Mouse (Mus musculus) midbrain, embryonic 16.5 days (tissue): ENCODE data around the gene Kcp. TPM values are rescaled to one million over a fixed set of nuclear protein-coding genes. Genes with fewer than 3 reads are reported as not detected.

ENCODE experiments used
- ATAC-seq: fragments of 200-750 bp; cut with Nextera tagmentation; 2 replicates; pipeline ENCODE4 v1.8.0; 2017; ENCODE audit warnings: moderate TSS enrichment
- H3K27ac ChIP-seq: fragments of 300-500 bp; sonication (generic); 2 replicates; pipeline ENCODE4 v1.5.1; 2014; ENCODE audit warnings: mild to moderate bottlenecking, low read length, mixed read lengths
- H3K27me3 ChIP-seq: fragments of 300-500 bp; sonication (generic); 2 replicates; pipeline ENCODE4 v1.6.1; 2014; ENCODE audit warnings: low read depth, low read length, mixed read lengths; ENCODE audit not compliant: control insufficient read depth, insufficient read depth
- H3K36me3 ChIP-seq: fragments of 300-500 bp; sonication (generic); 2 replicates; pipeline ENCODE4 v1.6.1; 2014; ENCODE audit warnings: mild to moderate bottlenecking, low read length, moderate library complexity, mixed read lengths; ENCODE audit not compliant: control insufficient read depth, insufficient read depth
- H3K4me1 ChIP-seq: fragments of 300-500 bp; sonication (generic); 2 replicates; pipeline ENCODE4 v1.6.1; 2014; ENCODE audit warnings: mild to moderate bottlenecking, low read length, mixed read lengths; ENCODE audit not compliant: control insufficient read depth, insufficient read depth
- H3K4me2 ChIP-seq: fragments of 300-500 bp; sonication (generic); 2 replicates; pipeline ENCODE4 v1.6.1; 2014; ENCODE audit warnings: mild to moderate bottlenecking, low read length, mixed read lengths
- H3K4me3 ChIP-seq: fragments of 300-500 bp; sonication (generic); 2 replicates; pipeline ENCODE4 v1.5.1; 2014; ENCODE audit warnings: low read depth, mild to moderate bottlenecking, low read length, moderate library complexity, mixed read lengths
- H3K9ac ChIP-seq: fragments of 300-500 bp; sonication (generic); 2 replicates; pipeline ENCODE4 v1.6.1; 2014; ENCODE audit warnings: low read depth, low read length, mixed read lengths
- H3K9me3 ChIP-seq: fragments of 300-500 bp; sonication (generic); replicated peaks from 2 replicates; pipeline ENCODE4 v1.6.1; 2014; ENCODE audit warnings: mild to moderate bottlenecking, low read length, mixed read lengths; ENCODE audit not compliant: control insufficient read depth, poor library complexity, severe bottlenecking
- WGBS: fragments of 180-500 bp; shearing (Covaris S2); extraction: QIAGEN DNeasy Blood & Tissue Kit; methylation state at CpG from one replicate; pipeline ENCODE4 v1.1.7; 2014; 5-methylcytosine and 5-hydroxymethylcytosine counted together
- polyA plus RNA-seq: library from polyadenylated mRNA; unstranded; fragments of >200 nt; fragmentation: Nextera tagmentation; extraction: Ambion mirVana; gene quantifications from 2 replicates; pipeline ENCODE4 v1.2.1, GENCODE M21; 2015

Kcp gene
- 14.1 and 16.7 TPM in 2 replicates for polyA plus RNA-seq

DNA sequence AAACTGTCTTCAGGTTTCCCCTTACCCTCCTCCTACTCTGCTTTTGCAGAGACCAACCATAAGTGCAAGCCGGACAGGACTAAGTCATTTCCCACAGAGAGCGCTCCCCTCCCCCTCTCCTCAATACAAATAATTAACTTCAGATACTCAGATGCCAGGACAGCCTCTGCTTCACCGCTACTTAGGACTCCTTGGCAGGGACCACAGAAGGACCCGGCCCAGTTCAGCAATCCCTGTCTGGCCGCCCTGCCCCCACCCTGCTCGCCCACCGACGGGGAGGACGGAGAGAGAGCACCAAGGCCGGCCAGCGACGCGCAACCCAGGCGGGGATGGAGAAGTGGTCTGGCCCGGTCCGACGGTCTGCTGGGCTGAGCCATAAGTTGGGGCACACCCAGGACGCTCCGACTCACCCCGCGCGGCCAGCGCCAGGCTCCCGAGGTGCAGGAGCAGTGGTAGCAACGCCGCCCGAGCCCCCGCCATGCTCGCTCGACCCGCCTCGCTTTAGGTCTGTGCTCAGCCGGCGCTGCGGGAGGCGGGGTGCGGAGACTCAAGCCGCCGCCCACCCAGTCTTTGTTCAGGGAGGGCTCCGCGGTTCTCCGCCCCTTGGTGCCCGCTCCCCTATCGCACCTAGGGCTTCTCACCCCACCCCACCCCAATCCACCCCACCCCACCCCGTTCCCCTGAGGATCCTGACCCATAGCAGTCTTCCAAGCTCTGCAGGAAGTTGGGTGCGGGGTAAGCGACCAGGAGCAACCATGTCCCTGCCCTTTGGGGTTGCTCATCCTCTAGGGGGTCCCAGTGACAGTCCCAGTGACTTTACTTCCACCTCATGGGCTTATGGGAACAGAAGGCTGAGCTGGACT is at the start of gene Kcp:
TSS of gene Kcp (minus strand) at position 506 of the 863 bp plus-strand sequence.
- peak; percentile 71 for ATAC-seq
- Histone ChIP-seq H3K4me1 (0 out of 2 replicates have a peak, but pooled peaks cover 4% of the 10 kb centered on the region), H3K4me3 (peak within 1 kb of the TSS; percentile 51), H3K36me3 (no peaks in the 10 kb centered on the region), H3K9ac (peak within 1 kb of the TSS; percentile 65), H3K9me3 (no peaks in the 10 kb centered on the region), H3K4me2 (peak within 1 kb of the TSS; percentile 68), H3K27ac (no peak within 1 kb of the TSS), H3K27me3 (peaks cover 15% of the 10 kb centered on the region)
- WGBS = 2% methylated on average over 43 of the region's 47 CpGs

DNA sequence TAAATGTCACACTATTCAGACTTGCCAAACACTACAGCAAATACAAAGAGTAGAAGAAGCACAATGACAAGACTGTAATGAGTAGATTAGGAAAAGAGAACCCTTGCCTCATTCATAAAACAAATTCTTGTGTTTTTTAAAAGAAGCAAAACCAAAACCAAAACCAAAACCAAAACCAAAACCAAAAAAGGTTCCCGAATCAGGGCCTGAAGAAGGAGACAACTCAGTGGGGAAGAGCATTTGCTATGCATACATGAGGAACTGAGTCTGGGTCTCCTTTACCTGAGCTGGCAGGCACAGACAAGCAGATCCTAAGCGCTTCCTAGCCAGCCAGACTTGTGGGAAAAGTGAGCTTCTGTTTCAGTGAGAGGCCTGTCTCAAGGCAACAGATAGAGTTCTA is 49.4 kb upstream of the Kcp start:
- H3K36me3 ChIP-seq = peaks cover 37% of the 10 kb centered on the region
- no peak for ATAC-seq

DNA sequence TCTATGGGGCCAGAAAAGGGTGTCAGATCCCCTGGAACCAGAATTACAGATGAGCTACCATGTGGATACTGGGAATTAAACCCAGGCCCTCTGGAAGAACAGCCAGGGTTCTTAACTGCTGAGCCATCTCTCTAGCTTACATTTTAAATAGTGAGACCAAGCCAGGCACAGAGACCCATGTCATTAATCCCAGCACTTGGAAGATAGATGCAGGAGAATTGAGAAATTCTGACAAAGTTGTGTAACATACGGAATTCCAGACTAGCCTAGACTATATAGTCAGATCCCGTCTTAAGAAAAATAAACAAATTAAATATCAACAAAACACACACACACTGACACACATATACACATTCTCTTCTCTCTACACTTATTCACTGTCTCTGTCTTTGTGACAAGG is 44.8 kb upstream of the Kcp start:
- Histone ChIP-seq H3K27me3 (no peaks in the 10 kb centered on the region), H3K4me3 (no peak overlapping the region), H3K9ac (no peak overlapping the region), H3K4me2 (no peak overlapping the region), H3K27ac (no peak overlapping the region), H3K9me3 (no peaks in the 10 kb centered on the region), H3K36me3 (peaks cover 38% of the 10 kb centered on the region), H3K4me1 (no peaks in the 10 kb centered on the region)
- no peak for ATAC-seq
- 95% methylated on average over 2 of the region's 2 CpGs for WGBS

More for the DNA sequence above, 49.4 kb upstream of the Kcp start:
- no peak overlapping the region for H3K4me3 ChIP-seq
- no peaks in the 10 kb centered on the region for H3K4me1 ChIP-seq
- WGBS = 96% methylated on average over 2 of the region's 2 CpGs
- H3K4me2 ChIP-seq = no peak overlapping the region
- no peaks in the 10 kb centered on the region for H3K9me3 ChIP-seq
- H3K27ac ChIP-seq = no peak overlapping the region
- H3K9ac ChIP-seq = no peak overlapping the region
- H3K27me3 ChIP-seq = no peaks in the 10 kb centered on the region

DNA sequence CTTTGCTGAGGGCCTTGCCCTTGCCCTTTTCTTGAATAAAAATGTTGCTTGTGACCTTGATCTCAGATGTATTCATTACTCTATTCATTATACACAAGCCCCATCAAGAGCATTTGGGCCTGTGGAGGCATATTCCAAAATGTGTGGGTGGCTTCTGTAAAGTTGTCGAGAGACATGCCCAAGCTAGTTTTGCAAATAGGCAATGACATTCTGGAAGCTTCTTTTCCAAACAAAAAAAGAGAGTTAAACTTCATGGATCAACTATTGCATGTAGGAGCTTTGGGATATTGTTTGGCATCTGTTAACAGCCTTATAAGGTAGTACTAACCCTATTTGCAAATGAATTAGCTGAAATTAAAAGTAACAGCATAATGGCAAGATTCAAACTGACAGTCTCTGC is 40.3 kb upstream of the Kcp start:
- no peak overlapping the region for H3K27ac ChIP-seq
- no peak overlapping the region for H3K9ac ChIP-seq
- WGBS = 94% methylated on average over 1 of the region's 1 CpGs
- no peaks in the 10 kb centered on the region for H3K27me3 ChIP-seq
- no peak for ATAC-seq
- peaks cover 32% of the 10 kb centered on the region for H3K36me3 ChIP-seq
- H3K4me2 ChIP-seq = no peak overlapping the region
- no peaks in the 10 kb centered on the region for H3K4me1 ChIP-seq
- H3K9me3 ChIP-seq = no peaks in the 10 kb centered on the region; the same call in none of the 2 replicates
- no peak overlapping the region for H3K4me3 ChIP-seq

DNA sequence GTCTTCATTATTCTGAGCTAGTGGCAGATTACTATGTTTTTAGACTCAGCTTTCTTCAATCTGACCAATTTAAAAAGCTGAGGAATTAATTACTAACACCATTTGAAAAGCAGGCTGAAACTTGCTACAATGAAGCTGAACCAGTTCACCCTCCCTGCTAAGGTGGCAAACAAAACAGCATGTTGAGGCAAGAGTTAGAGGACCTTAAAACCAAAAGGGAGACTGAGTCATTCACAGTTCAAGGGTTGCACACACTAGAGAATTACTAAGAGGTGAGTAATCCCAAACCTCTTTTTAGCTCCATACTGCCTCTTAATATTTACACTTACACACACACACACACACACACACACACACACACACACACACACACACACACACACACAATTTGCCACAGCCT is 39.8 kb upstream of the Kcp start:
- no peak overlapping the region for H3K4me3 ChIP-seq
- no peaks in the 10 kb centered on the region for H3K4me1 ChIP-seq
- H3K27ac ChIP-seq = no peak overlapping the region
- no peaks in the 10 kb centered on the region for H3K27me3 ChIP-seq
- H3K9me3 ChIP-seq = no peaks in the 10 kb centered on the region; the same call in none of the 2 replicates
- H3K36me3 ChIP-seq = peaks cover 33% of the 10 kb centered on the region
- ATAC-seq = no peak
- no peak overlapping the region for H3K9ac ChIP-seq
- no peak overlapping the region for H3K4me2 ChIP-seq

DNA sequence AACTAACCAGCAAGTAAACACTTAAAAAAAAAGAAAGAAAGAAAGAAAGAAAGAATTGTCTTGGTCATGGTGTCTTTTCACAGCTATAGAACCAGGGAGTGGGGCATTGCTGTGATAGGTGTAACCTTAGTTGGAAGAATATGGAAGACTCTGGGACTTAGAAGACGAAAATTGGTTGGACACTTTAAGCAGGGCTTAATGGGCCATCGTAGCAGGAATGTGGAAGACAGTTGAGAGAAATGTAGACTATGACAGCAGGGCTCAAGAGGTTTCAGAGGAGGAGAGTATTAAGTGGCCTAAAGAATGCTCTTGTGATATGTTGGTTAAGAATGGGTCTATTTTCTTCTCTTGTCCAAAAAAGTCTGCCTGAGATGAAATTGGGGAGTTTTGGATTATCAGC is 37.9 kb upstream of the Kcp start:
- Histone ChIP-seq H3K4me2 (no peak overlapping the region), H3K4me1 (no peaks in the 10 kb centered on the region), H3K27ac (no peak overlapping the region), H3K27me3 (no peaks in the 10 kb centered on the region), H3K4me3 (no peak overlapping the region), H3K36me3 (peaks cover 33% of the 10 kb centered on the region), H3K9me3 (no peaks in the 10 kb centered on the region; the same call in none of the 2 replicates), H3K9ac (no peak overlapping the region)
- 97% methylated on average over 2 of the region's 2 CpGs for WGBS
- no peak for ATAC-seq

DNA sequence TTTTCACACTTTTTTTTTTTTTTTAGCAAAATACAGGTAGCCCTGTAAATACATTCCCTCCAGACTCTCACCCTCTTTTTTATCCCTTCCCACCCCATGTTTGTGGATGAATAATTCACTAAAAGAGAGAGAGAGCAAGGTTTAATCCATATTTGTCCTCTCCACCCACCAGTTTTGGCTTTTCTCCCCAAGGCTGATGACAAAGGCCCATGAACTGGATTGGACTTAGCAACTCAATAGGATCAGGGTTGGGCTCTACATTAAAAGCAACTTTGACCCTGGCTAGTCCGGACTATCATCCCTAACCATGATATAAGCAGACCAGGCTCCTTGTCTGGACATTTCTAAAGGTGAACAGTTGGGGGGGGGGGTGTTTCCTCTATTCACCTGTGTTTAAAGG is 33.2 kb upstream of the Kcp start:
- Histone ChIP-seq H3K9ac (no peak overlapping the region), H3K36me3 (peaks cover 28% of the 10 kb centered on the region), H3K4me3 (no peak overlapping the region), H3K27me3 (no peaks in the 10 kb centered on the region), H3K4me2 (no peak overlapping the region), H3K27ac (no peak overlapping the region), H3K9me3 (no peaks in the 10 kb centered on the region; the same call in none of the 2 replicates), H3K4me1 (no peaks in the 10 kb centered on the region)
- 86% methylated on average over 1 of the region's 1 CpGs for WGBS
- ATAC-seq = no peak

DNA sequence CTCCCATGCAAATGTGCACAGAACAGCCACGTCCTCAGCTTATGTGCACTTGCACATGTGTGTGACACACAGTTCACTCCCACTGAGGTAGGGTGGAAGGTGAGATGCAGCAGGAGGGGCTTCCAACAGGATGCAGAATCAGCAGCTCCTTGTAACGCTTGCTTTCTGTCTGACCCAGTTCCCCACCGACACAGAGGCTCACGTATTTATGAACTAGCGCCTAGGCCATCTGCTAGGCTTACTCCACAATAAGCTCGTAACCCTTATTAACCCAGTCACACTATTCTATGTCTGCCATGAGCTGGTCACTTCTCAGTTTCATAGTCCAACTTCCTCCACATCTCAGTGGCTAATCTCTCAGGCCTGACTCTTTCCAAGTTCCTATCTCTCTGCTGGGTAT is 32.5 kb upstream of the Kcp start:
- no peaks in the 10 kb centered on the region for H3K4me1 ChIP-seq
- no peaks in the 10 kb centered on the region for H3K27me3 ChIP-seq
- H3K4me2 ChIP-seq = no peak overlapping the region
- H3K9ac ChIP-seq = no peak overlapping the region
- no peak overlapping the region for H3K4me3 ChIP-seq
- WGBS = 66% methylated on average over 6 of the region's 6 CpGs
- H3K36me3 ChIP-seq = peaks cover 21% of the 10 kb centered on the region
- no peak overlapping the region for H3K27ac ChIP-seq
- H3K9me3 ChIP-seq = no peaks in the 10 kb centered on the region; the same call in 1 of the 2 replicates
- no peak for ATAC-seq

DNA sequence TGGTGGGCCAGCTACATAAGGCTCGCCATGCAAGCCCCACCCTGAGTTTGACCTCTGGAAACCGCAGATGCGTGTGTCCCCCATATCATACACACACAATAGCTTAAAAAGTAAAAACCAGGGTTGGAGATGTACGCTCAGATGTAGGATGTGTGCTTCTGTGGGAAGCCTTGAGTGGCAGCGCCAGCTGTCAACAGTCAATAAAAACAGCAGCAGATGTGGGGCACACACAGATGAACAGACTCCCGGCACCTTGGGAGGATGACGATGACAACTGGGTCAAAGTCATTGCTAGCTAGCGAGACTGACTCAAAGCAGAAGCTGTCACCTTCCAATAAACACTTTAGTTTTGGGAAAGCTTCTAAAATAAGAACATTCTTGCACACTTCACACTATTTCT is 31.8 kb upstream of the Kcp start:
- H3K36me3 ChIP-seq = peaks cover 17% of the 10 kb centered on the region; the same call in 1 of the 2 replicates
- WGBS = 93% methylated on average over 8 of the region's 8 CpGs

More for the DNA sequence above, 31.8 kb upstream of the Kcp start:
- ATAC-seq = no peak
- no peak overlapping the region for H3K4me2 ChIP-seq
- H3K27ac ChIP-seq = no peak overlapping the region
- H3K9me3 ChIP-seq = no peaks in the 10 kb centered on the region
- no peaks in the 10 kb centered on the region for H3K4me1 ChIP-seq
- no peaks in the 10 kb centered on the region for H3K27me3 ChIP-seq
- H3K4me3 ChIP-seq = no peak overlapping the region
- no peak overlapping the region for H3K9ac ChIP-seq
